Mouse (Mus musculus): ENCODE results near the gene Slc16a7. TPM values are rescaled to one million over a fixed set of nuclear protein-coding genes. Genes with fewer than 3 reads are reported as not detected.

Slc16a7 gene
- total and polyA plus RNA-seq, 3 experiments: 0.11 TPM; not detected in 2

DNA sequence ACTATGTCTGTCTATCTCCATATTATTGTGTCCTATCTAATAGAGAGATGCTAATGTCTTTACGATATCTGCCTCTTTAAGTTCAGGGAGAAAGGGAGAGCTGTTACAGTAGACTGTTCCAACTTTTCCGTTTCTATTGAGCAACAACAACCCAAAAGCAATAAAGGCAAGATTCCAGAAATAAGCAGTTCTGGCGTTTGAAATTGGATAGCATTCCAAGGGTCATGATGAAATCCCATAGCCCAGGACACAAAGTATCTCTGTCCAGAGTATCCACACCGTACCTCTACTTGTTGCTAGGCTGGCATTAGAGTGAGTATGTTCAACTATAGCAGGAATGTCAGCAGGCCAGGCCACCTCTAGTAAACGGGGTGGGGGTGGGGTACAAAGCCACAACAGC is 13.7 kb downstream of the Slc16a7 start:
- no peaks in the 10 kb centered on the region for H3K4me1 ChIP-seq (ENCODE audit: insufficient read depth, low read depth, low read length)
- no peak for DNase-seq (ENCODE audit: low spot score)
- no peak for ATAC-seq (ENCODE audit: extremely low read depth, insufficient number of reproducible peaks, low FRiP score, poor library complexity, severe bottlenecking)
- H3K36me3 ChIP-seq (replicated peaks): no peaks in the 10 kb centered on the region
- peaks cover 42% of the 10 kb centered on the region for H3K9me3 ChIP-seq (replicated peaks)
- H3K4me3 ChIP-seq (ENCODE audit: low read depth, low read length): no peak overlapping the region
- H3K27me3 ChIP-seq (ENCODE audit: insufficient read depth, low read length): no peaks in the 10 kb centered on the region
- TF ChIP-seq TAL1 (conservative IDR thresholded peaks at IDR 0.05; ENCODE audit: low read depth, low read length) (no peak), GATA1 (IDR thresholded peaks at IDR 0.05; ENCODE audit: borderline replicate concordance, low read length) (no peak), POLR2AphosphoS5 (IDR thresholded peaks at IDR 0.05; ENCODE audit: insufficient replicate concordance, low read depth, low read length) (no peak), GATA2 (IDR thresholded peaks at IDR 0.05; ENCODE audit: borderline replicate concordance, low read depth, low read length) (no peak), CTCF (IDR thresholded peaks at IDR 0.05; ENCODE audit: low read depth, low read length) (no peak)

DNA sequence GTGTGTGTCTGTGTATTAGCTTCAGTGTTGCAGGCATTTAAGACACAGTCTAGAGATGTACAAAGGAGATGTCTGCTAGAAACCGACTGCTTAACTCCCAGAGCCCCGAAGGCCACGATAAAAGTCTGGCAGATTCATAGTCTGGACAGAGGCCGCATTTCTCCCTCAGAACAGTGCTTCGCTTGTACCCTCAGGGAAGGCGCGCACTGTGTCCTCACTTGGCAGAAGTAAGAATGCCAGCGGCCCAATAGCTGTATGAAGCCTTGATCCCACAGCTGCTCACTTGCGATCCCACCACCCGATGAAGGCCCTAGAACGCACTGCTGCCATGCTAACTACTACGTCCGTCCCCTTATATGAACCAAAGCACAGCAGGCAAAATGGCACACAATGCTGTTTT is 16.6 kb downstream of the Slc16a7 start:
- no peak for DNase-seq (ENCODE audit: low spot score)
- ATAC-seq (ENCODE audit: extremely low read depth, insufficient number of reproducible peaks, low FRiP score, poor library complexity, severe bottlenecking): no peak
- Histone ChIP-seq H3K4me3 (ENCODE audit: low read depth, low read length) (no peak overlapping the region), H3K27me3 (ENCODE audit: insufficient read depth, low read length) (no peaks in the 10 kb centered on the region), H3K4me1 (ENCODE audit: insufficient read depth, low read depth, low read length) (no peaks in the 10 kb centered on the region), H3K36me3 (replicated peaks) (no peaks in the 10 kb centered on the region), H3K9me3 (replicated peaks) (peaks cover 49% of the 10 kb centered on the region)
- no peak for TF ChIP-seq POLR2AphosphoS5 (IDR thresholded peaks at IDR 0.05; ENCODE audit: insufficient replicate concordance, low read depth, low read length)
- TF ChIP-seq GATA1 (IDR thresholded peaks at IDR 0.05; ENCODE audit: borderline replicate concordance, low read length): no peak
- no peak for TF ChIP-seq GATA2 (IDR thresholded peaks at IDR 0.05; ENCODE audit: borderline replicate concordance, low read depth, low read length)
- TF ChIP-seq TAL1 (conservative IDR thresholded peaks at IDR 0.05; ENCODE audit: low read depth, low read length): no peak
- no peak for TF ChIP-seq CTCF (IDR thresholded peaks at IDR 0.05; ENCODE audit: low read depth, low read length)

DNA sequence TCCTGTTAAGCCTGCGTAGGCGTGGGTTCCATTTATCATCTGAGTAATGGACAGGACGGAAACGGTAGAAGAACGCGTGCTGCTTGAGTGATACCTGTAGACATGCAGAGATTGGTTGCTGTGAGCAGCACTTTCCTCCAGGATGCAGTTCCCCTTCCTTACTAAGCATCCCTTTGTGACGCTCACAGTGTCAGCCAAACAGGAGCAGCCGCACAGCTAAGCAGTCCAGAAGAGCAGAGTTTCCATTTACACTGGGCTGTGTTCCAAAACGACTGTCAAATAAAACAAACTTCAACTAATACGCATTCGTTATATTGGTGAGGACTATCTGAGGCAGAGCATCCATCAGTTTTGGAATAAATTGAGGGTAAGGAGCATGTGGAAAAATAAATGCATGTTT is 17.8 kb downstream of the Slc16a7 start:
- DNase-seq (ENCODE audit: low spot score): no peak
- ATAC-seq (ENCODE audit: extremely low read depth, insufficient number of reproducible peaks, low FRiP score, poor library complexity, severe bottlenecking): no peak
- H3K4me1 ChIP-seq (ENCODE audit: insufficient read depth, low read depth, low read length): no peaks in the 10 kb centered on the region
- no peak overlapping the region for H3K4me3 ChIP-seq (ENCODE audit: low read depth, low read length)
- H3K27me3 ChIP-seq (ENCODE audit: insufficient read depth, low read length): no peaks in the 10 kb centered on the region
- no peaks in the 10 kb centered on the region for H3K36me3 ChIP-seq (replicated peaks)
- peaks cover 46% of the 10 kb centered on the region for H3K9me3 ChIP-seq (replicated peaks)
- no peak for TF ChIP-seq POLR2AphosphoS5 (IDR thresholded peaks at IDR 0.05; ENCODE audit: insufficient replicate concordance, low read depth, low read length)
- TF ChIP-seq GATA2 (IDR thresholded peaks at IDR 0.05; ENCODE audit: borderline replicate concordance, low read depth, low read length): no peak
- TF ChIP-seq GATA1 (IDR thresholded peaks at IDR 0.05; ENCODE audit: borderline replicate concordance, low read length): no peak
- TF ChIP-seq TAL1 (conservative IDR thresholded peaks at IDR 0.05; ENCODE audit: low read depth, low read length): no peak
- TF ChIP-seq CTCF (IDR thresholded peaks at IDR 0.05; ENCODE audit: low read depth, low read length): no peak

DNA sequence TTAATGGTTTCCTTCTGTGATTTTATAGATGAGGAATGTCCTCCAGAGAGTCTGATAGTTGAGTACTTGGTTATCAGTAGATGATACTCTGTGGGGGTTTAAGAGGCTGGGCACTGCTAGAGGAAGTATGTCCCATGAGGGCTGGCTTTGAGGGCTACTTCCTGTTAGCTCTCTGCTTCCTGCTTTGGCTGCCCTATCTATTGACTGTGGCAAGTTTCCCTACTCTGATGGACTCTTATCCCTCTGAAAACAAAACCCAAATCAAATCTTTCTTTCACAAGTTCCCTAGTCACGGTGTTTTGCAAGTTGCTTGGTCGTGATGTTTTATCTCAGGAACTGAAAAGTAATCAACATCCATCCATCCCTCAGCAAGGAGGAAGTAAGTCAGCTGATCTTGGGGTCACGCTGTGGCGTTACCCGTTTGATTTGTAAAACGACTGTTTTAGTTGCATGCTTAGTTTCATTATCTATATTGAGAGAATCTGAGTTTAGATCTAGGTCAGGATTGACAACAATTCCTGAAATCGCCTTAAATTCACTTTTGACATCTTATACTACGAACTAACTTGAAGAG is 19.1 kb downstream of the Slc16a7 start:
- Histone ChIP-seq H3K9me3 (replicated peaks) (peaks cover 37% of the 10 kb centered on the region), H3K4me3 (ENCODE audit: low read depth, low read length) (no peak overlapping the region), H3K4me1 (ENCODE audit: insufficient read depth, low read depth, low read length) (no peaks in the 10 kb centered on the region), H3K36me3 (replicated peaks) (no peaks in the 10 kb centered on the region), H3K27me3 (ENCODE audit: insufficient read depth, low read length) (no peaks in the 10 kb centered on the region)
- DNase-seq (ENCODE audit: low spot score) (no peak), ATAC-seq (ENCODE audit: extremely low read depth, insufficient number of reproducible peaks, low FRiP score, poor library complexity, severe bottlenecking) (no peak)
- TF ChIP-seq CTCF (IDR thresholded peaks at IDR 0.05; ENCODE audit: low read depth, low read length) (no peak), GATA1 (IDR thresholded peaks at IDR 0.05; ENCODE audit: borderline replicate concordance, low read length) (no peak), POLR2AphosphoS5 (IDR thresholded peaks at IDR 0.05; ENCODE audit: insufficient replicate concordance, low read depth, low read length) (no peak), GATA2 (IDR thresholded peaks at IDR 0.05; ENCODE audit: borderline replicate concordance, low read depth, low read length) (no peak), TAL1 (conservative IDR thresholded peaks at IDR 0.05; ENCODE audit: low read depth, low read length) (no peak)

DNA sequence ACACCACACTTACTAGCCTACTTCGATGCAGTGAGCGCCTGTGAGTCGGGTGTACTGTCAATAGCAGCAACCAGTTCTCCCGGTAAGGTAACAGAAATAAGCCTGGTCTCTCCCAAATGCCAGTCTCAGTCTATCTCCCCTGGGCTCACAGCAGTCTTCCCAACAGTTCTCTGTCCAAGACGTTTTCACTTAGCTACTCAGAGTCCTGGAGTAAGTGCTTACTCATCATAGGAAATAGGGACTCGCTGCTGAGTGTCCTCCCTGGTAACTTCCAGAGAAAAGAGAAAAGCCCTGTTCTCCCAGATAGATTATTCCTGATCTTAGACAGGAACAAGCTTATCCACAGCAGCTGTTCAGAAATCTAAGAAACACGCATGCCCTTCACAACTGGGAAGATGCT is 30.8 kb downstream of the Slc16a7 start:
- ATAC-seq (ENCODE audit: extremely low read depth, insufficient number of reproducible peaks, low FRiP score, poor library complexity, severe bottlenecking) (no peak), DNase-seq (ENCODE audit: low spot score) (no peak)
- no peak overlapping the region for H3K4me3 ChIP-seq (ENCODE audit: low read depth, low read length)
- TF ChIP-seq TAL1 (conservative IDR thresholded peaks at IDR 0.05; ENCODE audit: low read depth, low read length) (no peak), GATA1 (IDR thresholded peaks at IDR 0.05; ENCODE audit: borderline replicate concordance, low read length) (no peak), GATA2 (IDR thresholded peaks at IDR 0.05; ENCODE audit: borderline replicate concordance, low read depth, low read length) (no peak), POLR2AphosphoS5 (IDR thresholded peaks at IDR 0.05; ENCODE audit: insufficient replicate concordance, low read depth, low read length) (no peak), CTCF (IDR thresholded peaks at IDR 0.05; ENCODE audit: low read depth, low read length) (no peak)
- H3K9me3 ChIP-seq (replicated peaks): peaks cover 30% of the 10 kb centered on the region
- no peaks in the 10 kb centered on the region for H3K27me3 ChIP-seq (ENCODE audit: insufficient read depth, low read length)
- no peaks in the 10 kb centered on the region for H3K4me1 ChIP-seq (ENCODE audit: insufficient read depth, low read depth, low read length)
- no peaks in the 10 kb centered on the region for H3K36me3 ChIP-seq (replicated peaks)

DNA sequence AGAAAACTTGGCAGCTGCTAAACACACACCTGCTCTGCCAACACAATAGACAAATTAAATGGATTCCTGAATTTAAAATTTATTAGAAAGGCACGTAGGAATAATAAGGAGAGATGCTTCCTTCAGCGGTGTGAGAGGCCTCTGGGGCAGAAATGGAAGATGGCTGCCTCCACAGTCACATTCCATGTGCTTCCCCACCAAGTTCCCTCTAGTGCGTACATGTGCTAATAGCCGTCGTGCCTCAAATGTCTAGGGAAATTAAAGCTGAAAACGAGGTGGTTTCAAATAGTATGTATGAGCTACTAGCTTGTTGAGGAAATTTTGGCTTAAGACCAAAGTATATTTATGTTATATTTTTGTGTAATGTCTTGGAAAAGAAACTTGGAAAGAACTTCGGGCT is 36.5 kb downstream of the Slc16a7 start:
- TF ChIP-seq POLR2AphosphoS5 (IDR thresholded peaks at IDR 0.05; ENCODE audit: insufficient replicate concordance, low read depth, low read length) (no peak), GATA2 (IDR thresholded peaks at IDR 0.05; ENCODE audit: borderline replicate concordance, low read depth, low read length) (no peak), GATA1 (IDR thresholded peaks at IDR 0.05; ENCODE audit: borderline replicate concordance, low read length) (no peak)
- Histone ChIP-seq H3K36me3 (replicated peaks) (no peaks in the 10 kb centered on the region), H3K9me3 (replicated peaks) (peaks cover 28% of the 10 kb centered on the region), H3K4me3 (ENCODE audit: low read depth, low read length) (no peak overlapping the region), H3K4me1 (ENCODE audit: insufficient read depth, low read depth, low read length) (no peaks in the 10 kb centered on the region), H3K27me3 (ENCODE audit: insufficient read depth, low read length) (no peaks in the 10 kb centered on the region)
- ATAC-seq (ENCODE audit: extremely low read depth, insufficient number of reproducible peaks, low FRiP score, poor library complexity, severe bottlenecking): no peak
- DNase-seq (ENCODE audit: low spot score): no peak
